Mouse (Mus musculus): ENCODE measurements around the gene Ccdc7a.
"Not testable (repeated sequence)": the region's sequence is repeated elsewhere in the genome, so short reads cannot be mapped to it uniquely, and the experiment has no call there.

Gene Ccdc7a

DNA sequence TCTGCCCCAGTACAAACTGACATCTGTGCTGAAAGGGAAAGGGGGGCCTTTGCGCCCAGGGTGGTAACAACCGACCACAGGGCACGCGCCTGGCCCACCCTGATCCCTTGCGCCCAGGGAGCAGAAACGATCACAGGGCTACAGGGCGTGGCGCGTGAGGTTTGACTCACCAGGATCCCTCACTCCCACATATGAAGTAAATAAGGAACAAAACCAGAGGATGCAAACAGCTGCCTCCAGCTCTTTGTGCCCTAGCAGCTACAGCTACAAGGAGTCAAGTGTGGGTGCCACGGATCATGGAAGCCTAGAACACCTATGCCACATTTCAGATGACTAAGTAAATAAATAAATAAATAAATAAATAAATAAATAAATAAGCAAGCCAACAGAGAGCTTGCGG is at the start of gene Ccdc7a:
Ccdc7a (minus strand) TSS at position 101 of the 400 bp plus-strand sequence.
- not testable (repeated sequence) for DNase-seq (ENCODE audit: extremely low read depth, low read depth)

DNA sequence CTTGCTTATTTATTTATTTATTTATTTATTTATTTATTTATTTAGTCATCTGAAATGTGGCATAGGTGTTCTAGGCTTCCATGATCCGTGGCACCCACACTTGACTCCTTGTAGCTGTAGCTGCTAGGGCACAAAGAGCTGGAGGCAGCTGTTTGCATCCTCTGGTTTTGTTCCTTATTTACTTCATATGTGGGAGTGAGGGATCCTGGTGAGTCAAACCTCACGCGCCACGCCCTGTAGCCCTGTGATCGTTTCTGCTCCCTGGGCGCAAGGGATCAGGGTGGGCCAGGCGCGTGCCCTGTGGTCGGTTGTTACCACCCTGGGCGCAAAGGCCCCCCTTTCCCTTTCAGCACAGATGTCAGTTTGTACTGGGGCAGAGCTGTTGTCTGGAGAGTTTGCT is 1.5 kb upstream of the Ccdc7a start, which contains the start of gene Ccdc7b:
Ccdc7b (plus strand) TSS at position 301 of the 400 bp plus-strand sequence.
- not testable (repeated sequence) for DNase-seq (ENCODE audit: extremely low read depth, low read depth)

DNA sequence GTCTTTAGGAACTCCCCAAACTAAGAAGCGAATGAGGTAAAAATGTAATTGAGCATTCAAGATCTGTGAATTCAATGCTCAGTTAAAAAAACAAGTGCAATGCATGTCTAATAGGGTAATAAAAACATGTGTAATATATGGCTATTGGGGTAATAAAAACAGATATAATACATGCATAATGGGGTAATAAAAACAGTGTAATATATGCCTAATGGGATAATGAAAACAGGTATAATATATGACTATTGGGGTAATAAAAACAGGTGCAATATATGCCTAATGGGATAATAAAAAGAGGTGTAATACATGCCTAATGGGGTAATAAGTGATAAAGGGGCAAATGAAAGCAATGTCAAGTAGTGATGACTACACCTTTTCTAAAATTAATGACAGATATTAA is 73.9 kb downstream of the Ccdc7a start:
- no peak for DNase-seq (ENCODE audit: extremely low read depth, low read depth)

DNA sequence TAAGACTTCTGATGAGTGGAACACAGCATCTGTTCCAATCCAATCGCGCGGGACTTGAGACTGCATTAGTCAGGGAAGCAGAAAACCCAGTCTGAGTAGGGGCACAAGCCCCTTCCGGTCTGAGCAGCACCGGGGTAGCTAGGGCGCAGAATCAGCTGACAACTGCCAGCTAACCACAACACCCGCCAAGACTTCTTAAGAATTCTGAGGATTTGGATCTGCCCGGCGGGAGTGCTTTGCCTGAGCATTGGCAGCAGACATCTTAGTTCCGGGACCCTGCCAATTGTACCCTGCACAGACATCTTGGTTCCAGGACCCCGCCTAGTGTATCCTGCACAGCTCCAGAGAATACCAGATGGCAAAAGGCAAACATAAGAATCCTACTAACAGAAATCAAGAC is 116.4 kb downstream of the Ccdc7a start:
- DNase-seq (ENCODE audit: extremely low read depth, low read depth), result not testable (repeated sequence)

DNA sequence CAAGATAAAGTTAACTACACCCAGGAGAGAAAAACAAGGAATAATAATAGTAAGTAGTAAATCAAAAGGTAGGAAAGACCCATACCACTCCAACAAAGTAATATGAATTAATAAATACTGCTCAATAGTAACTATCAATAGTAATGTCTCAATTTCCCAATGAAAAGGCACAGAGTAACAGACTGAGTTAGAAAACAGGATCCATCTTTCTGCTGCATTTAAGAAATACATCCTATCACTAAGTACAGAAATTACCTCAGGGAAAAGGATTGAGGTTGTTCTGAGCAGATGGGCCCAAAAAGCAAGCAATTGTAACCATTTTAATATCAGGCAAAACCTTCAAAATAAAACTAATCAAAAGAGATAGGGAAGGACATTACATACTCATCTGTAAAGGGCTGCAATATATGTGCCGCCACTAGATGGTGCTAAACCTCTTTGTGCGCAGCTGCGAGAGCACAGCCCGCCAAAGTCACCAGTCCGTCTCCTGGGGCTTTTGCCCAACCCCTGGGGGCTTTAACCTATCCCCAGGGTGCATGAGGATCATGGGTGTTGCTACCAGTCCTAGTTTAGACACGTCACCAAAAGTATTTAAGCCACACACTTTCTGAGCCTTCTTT is 124.2 kb downstream of the Ccdc7a start:
- DNase-seq (ENCODE audit: extremely low read depth, low read depth), result not testable (repeated sequence)

DNA sequence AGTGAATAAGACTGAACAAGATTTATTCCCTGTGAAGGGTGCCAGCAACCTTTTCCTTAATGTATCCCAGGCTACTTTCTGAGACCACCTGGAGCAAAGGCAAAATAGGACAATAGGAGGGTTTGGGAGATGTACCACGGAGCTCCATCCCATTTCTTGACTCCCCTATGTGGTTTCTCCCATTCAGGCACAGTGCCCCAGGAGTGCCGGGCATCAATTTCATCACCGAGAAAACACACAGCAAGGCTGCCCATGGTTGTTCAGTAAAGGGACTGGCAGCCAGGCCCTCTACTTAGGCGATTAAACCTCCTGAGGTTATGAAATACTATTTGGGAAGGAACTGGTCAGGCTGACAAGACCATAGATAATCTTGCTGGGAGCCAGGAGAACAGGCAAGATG is 131.9 kb downstream of the Ccdc7a start:
- DNase-seq (ENCODE audit: extremely low read depth, low read depth), result no peak

DNA sequence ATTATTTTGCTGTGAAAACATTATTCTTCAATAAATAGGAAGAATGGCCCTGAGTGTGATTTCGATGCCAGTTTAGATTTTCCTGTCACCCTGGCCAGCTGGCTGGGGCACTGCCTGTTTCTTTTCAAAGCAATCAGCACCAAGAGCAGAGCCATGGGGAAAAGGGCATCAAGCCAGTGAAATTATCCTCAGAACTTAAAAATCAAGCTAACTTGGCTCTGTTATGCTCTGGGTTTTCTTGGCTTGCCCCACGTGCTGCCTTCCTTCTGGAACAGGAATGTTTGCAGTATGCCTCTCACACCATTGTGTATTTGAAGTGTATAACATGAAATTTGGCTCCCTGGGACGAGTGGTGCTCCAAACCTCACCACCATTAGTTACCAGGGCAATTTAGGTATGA is 182.6 kb downstream of the Ccdc7a start:
- no peak for DNase-seq (ENCODE audit: extremely low read depth, low read depth)

DNA sequence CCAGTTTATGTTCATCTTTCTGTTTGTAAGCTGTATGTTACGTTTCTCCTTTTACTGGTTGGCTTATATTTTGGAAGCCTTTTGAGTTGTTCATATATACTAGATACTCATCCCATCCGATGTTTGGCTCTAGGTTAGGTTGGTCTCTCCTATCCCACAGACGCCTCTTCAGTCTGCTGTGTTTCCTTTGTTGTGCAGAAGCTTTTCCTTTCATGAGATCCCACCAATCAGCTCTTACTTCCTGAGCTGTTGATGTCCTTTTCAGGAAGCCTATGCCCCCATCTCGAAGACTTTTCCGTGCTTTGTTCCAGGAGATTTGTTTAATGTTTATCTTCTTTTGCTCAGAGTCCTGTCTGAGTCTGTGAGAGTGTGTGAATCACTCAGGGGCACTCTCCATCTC is 221.6 kb downstream of the Ccdc7a start:
- DNase-seq (ENCODE audit: extremely low read depth, low read depth), result no peak

DNA sequence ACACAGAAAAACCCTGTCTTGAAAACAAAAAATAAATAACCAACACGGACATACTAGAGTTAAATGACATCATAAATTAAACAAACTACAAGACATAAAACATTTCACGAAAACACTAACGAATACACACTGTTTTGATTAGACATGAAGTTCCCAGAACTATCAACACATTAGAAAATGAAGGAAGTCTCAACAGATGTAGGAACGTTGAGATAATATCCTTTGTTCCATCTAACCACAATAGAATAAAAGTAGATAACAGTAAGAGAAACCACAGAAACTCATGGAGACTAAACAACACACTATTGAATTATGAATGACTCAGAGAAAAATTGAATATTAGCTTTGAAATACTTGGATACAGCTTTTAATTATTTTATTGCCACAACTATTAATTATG is 252.8 kb downstream of the Ccdc7a start:
- no peak for DNase-seq (ENCODE audit: extremely low read depth, low read depth)

DNA sequence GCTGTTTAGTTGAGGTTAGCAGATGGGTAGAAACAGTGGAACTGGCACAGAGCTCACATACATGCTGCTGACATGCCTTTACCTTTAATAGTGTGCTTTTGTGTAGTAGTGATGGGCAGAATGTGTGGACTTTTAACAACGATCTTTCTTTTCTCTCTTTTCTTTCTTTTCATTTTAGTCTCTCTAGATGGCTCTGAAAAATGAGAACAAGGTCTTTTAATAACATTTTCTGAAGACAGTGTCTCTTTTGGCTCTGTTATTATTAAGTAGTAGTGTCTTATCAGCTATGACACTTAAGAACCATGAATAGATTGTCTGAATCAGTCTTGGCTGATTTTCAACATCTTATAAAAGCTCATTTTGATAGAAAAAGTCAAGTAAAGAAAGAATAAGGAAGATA is 266.7 kb downstream of the Ccdc7a start, which contains the start of gene Gm3952:
Gm3952 (minus strand) TSS at position 101 of the 400 bp plus-strand sequence.
- no peak for DNase-seq (ENCODE audit: extremely low read depth, low read depth)

DNA sequence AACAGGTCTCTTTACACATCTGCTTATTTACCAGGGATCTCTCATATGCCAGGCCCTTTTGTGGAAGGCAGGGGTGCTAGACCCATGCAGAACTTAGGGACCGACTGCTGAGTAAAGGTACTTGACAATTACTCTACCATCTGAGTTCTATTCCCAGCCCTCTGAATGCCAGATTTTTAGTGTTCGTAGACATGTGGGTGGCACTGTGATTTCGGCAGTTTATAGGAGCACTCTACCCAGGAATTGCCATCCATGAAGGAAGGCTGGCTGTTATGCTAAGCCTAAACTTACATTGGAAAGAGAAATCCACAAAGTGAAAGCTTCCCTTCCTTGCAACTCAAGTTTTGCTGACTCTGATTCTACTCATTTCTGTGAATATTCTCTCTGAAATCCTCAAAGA is 329.6 kb downstream of the Ccdc7a start:
- no peak for DNase-seq (ENCODE audit: extremely low read depth, low read depth)

DNA sequence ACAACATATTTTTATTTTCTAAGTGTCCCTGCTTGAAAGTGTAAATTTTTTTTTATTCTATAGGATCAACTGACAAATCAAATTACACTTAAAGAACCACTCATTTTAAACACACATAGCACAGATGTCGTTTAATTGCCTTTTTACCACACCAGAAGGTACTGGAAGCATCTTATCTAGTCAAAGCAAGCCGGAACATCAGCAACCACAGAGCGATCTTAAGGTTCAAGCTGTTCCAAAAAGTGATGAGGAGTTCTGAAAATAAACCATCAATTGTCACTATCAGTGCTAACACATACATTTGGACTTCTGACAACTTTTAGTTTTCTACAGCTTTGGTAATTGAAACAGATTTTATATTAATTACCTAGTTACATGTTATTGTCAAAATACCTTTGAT is 331.2 kb downstream of the Ccdc7a start:
- no peak for DNase-seq (ENCODE audit: extremely low read depth, low read depth)

DNA sequence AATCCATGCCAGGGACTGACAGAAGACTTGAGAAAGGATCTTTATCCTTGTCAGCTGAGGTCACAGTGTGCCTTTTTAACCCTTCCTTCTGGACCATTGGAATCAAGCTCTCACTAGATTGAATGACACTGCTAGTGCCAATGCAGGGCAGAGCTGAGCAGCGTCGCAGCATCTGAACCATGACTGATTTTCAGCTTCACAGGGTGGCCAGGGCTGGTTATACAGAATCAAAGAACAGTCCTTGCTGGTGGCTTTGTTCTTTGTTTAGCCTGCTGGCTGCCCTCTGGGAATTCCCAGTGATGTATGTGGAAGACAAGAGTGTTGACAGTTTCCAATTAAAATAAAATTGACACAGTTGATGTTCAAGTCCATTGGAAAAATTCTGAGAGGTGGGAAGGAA is 333.1 kb downstream of the Ccdc7a start:
- DNase-seq (ENCODE audit: extremely low read depth, low read depth), result no peak

DNA sequence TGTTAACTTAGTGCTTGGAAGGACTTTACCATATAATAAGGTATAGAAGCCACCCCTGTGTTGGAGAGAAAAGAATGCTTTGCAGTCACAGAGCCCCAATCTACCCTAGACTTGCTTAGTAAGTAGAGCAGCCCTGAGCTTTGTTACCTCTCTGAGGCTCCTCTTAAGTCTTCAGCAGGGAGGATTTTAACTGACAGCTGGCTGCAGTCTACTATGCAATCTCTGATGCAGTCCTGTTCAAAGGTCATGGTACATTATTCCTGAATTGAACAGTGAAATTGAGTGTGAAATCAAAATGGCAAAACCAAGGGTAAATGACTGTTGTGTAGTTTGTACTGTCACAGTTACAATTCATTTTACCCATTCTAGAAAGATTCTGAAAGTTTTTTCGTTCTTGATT is 338.1 kb downstream of the Ccdc7a start:
- DNase-seq (ENCODE audit: extremely low read depth, low read depth), result no peak

DNA sequence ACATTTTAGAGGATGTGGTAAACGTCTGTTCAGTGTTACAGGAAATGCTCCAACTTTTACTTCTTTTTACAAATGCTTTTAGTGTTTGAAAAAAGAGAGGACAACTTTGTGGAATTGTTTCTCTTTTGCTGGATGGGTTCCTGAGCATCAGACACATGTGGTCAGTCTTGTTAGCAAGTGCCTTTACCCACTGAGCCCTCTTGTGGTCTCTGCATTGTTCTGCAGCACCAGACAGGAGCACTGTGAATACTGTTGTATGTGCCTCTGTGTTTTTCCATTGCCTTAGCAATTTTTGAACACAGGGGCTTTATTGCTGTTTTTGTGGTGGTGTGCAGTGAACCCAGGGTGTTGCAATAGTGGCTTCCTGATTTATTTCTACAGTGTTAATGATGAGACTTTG is 340.5 kb downstream of the Ccdc7a start:
- DNase-seq (ENCODE audit: extremely low read depth, low read depth), result no peak

DNA sequence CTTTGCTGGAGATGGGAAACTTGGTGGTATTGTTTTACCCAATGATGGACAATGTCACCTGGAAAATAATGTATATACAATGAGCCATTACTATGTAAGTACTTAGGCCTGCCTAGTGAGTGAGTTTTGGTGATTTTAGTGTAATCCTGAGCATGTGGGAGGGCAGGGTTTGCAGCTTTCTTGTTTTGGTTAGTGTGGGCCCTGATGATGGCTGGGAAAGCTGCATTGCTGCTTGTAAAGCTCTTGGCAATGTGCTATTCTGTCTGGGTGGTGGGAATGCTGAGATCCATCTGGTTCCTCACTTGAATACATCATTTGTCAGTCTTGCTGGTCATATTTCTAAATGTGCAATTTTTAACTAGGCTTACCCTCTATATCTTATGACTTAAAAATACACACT is 349.1 kb downstream of the Ccdc7a start:
- DNase-seq (ENCODE audit: extremely low read depth, low read depth), result no peak

DNA sequence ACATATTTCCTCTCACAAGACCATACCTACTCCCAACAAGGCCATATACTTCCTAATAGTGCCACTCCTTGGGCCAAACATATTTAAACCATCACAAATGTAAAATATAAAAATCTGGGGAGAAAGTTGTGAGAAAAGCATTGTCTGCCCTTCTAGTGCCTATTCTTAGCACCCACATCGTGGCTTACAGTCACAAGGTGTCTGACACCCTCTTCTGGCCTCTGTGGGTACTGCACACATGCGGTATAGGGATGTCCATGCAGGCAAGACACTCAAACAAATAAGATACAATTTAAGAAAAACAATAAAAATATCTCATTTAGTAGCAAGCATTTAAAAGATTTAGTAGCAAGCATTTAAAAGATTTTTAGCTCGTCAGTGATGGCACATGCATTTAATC is 356.1 kb downstream of the Ccdc7a start:
- DNase-seq (ENCODE audit: extremely low read depth, low read depth), result peak; percentile 49

DNA sequence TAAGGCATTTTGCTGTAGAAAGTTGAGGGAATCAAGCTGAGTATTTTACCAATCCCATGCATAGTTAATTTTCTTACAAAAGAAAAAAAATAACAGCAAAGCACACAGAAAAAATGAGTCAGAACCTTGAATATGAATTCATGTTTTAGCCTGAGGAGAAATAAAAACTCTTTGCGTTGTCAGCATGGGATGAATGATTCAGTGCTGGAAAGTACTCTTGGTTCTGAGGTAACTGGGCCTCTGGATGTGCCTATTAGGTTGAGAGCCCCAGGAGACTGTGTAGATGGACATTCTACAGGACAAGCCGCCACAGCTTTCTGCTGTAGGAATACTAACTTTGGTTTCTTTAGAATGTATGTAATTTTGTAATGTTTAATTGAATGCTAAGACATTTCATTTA is 360.5 kb downstream of the Ccdc7a start:
- no peak for DNase-seq (ENCODE audit: extremely low read depth, low read depth)

DNA sequence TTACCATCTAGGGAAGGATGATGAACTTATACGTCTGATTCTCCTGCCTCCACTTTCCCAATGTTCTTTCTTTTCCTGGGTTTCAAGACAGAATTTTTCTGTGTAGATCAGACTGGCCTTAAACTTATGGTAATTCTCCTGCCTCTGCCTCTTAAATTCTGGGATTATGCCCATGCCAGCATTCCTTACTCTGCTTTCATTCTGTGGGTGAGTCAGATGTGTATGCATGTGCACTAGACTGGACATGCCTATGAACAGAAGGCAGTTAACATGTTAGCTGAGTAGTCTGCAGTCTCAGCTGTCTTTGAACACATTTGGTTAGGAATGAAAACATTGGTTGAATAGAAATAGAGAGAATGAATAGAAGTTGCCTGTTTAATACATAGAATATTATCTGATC is 360.9 kb downstream of the Ccdc7a start:
- no peak for DNase-seq (ENCODE audit: extremely low read depth, low read depth)

DNA sequence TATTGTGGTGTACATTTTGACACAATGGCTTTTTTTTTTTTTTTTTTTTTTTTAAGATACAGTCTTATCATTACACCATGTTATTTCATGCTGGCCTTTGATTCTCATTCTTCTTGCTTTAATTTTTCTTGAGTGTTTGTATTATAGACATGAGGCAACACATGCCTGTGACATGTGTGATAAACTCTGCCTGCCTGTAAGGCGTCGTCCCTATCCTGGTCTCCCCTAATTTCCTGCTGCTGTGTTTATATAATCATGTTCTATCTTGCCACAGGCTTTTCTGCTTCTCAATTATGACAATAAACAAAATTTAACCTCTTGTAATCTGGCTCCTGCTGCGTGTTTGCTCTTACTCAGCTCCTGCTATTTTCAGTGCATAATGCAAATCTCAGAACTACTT is 367.4 kb downstream of the Ccdc7a start:
- DNase-seq (ENCODE audit: extremely low read depth, low read depth), result no peak

DNA sequence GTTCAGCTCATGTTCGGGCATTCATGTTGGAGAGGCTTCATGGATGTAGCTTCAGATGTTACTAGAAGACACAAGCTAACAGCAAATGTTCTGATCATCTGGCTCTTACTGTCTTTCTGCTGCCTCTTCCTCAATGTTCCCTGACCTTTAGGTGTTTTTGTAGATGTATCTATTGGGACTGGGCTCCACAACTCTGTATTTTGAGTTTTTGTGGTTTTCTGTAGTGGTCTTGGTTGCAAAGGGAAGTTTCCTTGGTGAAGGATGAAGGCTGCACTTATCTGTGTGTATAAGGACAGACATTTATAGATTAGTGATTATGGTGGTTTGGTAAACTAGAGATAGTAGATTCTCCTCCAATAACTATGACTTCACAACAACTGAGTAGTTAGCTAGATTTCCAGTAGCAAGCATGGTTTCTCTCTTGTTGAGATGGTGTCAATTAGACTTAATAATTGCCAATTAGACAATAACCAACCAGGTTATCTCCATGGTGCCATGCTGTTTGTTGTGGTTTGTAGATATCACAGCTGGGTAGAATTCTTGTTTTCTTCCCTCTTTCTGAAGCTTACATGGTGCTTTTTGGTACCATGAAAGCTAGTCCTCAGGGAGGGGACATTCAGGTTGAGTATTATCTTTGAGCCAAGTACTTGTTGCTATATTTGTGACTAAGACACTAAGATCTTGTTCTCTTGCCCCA is 368.5 kb downstream of the Ccdc7a start:
- no peak for DNase-seq (ENCODE audit: extremely low read depth, low read depth)

DNA sequence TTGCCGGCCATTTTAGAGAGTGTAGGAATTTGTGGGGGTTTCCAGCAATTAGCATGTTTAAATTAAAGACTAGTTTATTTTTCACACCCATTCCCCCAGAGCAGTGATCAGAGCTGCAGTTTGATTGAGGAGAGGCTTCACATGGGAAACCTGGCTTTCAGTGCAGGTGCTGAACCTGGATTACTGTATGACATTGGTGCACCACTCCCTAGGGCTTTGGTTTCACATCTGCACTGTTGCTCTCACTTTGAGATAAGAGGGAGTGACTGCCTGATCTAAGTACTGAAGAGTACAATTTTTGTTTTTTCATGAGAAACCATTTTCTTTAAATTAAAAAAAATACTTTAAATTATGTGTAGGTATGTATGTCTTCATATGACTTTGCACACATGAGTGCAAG is 375.3 kb downstream of the Ccdc7a start:
- DNase-seq (ENCODE audit: extremely low read depth, low read depth), result no peak

DNA sequence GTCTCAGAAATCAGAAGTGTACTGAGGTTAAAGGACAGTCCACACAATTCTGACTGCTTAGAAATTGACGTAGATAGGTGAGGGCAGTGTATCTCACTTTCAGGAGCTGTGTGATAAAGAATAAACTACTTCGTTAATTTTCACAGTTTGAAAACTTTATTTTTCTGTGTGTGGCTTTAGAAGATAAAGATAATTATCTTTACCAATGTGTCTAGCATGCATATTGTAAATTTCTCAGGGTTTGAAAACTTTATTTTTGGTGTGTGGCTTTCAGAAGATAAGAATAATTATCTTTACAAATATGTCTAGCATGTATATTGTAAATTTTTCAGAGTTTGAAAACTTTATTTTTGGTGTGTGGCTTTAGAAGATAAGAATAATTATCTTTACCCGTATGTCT is 376.6 kb downstream of the Ccdc7a start:
- no peak for DNase-seq (ENCODE audit: extremely low read depth, low read depth)
